Mouse (Mus musculus) T-helper 2 cell (primary cell): Measurements from ENCODE around the gene Lst1.

Experiments
- in situ Hi-C: fragments of 300-600 bp; cut with MboI, MseI; formaldehyde crosslinking; loops from one replicate; pipeline ENCODE4 v1.15.1; 2025; ENCODE audit warnings: high pct_unique_total_duplicates

Gene Lst1

GRCm38 (mm10) chr17:35187345-35187744, 894 bp downstream of the Lst1 start:
- in situ Hi-C loops: no loop called here

- in situ Hi-C loops: no loop called here
Observed at GRCm38 (mm10) chr17:35186681-35187080, 1.6 kb downstream of the Lst1 start.

- in situ Hi-C loops: no loop called here
Observed at GRCm38 (mm10) chr17:35185639-35186611, 2.3 kb downstream of the Lst1 start.

- in situ Hi-C loops: no loop called here
Observed at GRCm38 (mm10) chr17:35180093-35180492, 8.1 kb downstream of the Lst1 start.

GRCm38 (mm10) chr17:35178528-35178927, 9.7 kb downstream of the Lst1 start:
- in situ Hi-C loops: no loop called here

- in situ Hi-C loops: no loop called here
Observed at GRCm38 (mm10) chr17:35175968-35176367, 12.3 kb downstream of the Lst1 start, which contains the start of gene Aif1. Gene Aif1, minus strand, starts transcription at chr17:35176068.

GRCm38 (mm10) chr17:35175382-35175781, 12.9 kb downstream of the Lst1 start:
- in situ Hi-C loops: no loop called here

GRCm38 (mm10) chr17:35174201-35174977, 13.8 kb downstream of the Lst1 start:
- in situ Hi-C loops: loop anchor here (5.0 kb wide), 1 partner anchor 58 kb away; the partner anchor contains the start of gene Atp6v1g2

- in situ Hi-C loops: loop anchor here (5.0 kb wide), 1 partner anchor 59 kb away; the partner anchor contains the start of gene Atp6v1g2
Observed at GRCm38 (mm10) chr17:35173329-35173728, 14.9 kb downstream of the Lst1 start.

GRCm38 (mm10) chr17:35172445-35173234, 15.6 kb downstream of the Lst1 start:
- in situ Hi-C loops: loop anchor here (5.0 kb wide), 1 partner anchor 60 kb away; the partner anchor contains the start of gene Atp6v1g2

- in situ Hi-C loops: no loop called here
Observed at GRCm38 (mm10) chr17:35168541-35169207, 19.6 kb downstream of the Lst1 start.

- in situ Hi-C loops: no loop called here
Observed at GRCm38 (mm10) chr17:35167794-35168193, 20.4 kb downstream of the Lst1 start.

- in situ Hi-C loops: no loop called here
Observed at GRCm38 (mm10) chr17:35166352-35167035, 21.7 kb downstream of the Lst1 start.

- in situ Hi-C loops: no loop called here
Observed at GRCm38 (mm10) chr17:35165451-35166155, 22.6 kb downstream of the Lst1 start.

GRCm38 (mm10) chr17:35164568-35165450, 23.4 kb downstream of the Lst1 start, which contains the start of gene Prrc2a:
Gene Prrc2a, minus strand, starts transcription at chr17:35164897.
- in situ Hi-C loops: no loop called here

GRCm38 (mm10) chr17:35164218-35164567, 24.0 kb downstream of the Lst1 start:
- in situ Hi-C loops: no loop called here

- in situ Hi-C loops: no loop called here
Observed at GRCm38 (mm10) chr17:35163326-35164081, 24.7 kb downstream of the Lst1 start.

GRCm38 (mm10) chr17:35162730-35163129, 25.5 kb downstream of the Lst1 start:
- in situ Hi-C loops: no loop called here
